Mouse (Mus musculus) monocyte, adult 5-6 weeks (primary cell): ENCODE measurements around the gene Alpi. TPM values are rescaled to one million over a fixed set of nuclear protein-coding genes. Genes with fewer than 3 reads are reported as not detected.

Experiments used
- ATAC-seq: fragments of 153-309, 156-312 bp; replicated peaks from 2 replicates; pipeline ENCODE4 v1.8.0; 2017; ENCODE audit warnings: mild to moderate bottlenecking; ENCODE audit not compliant: low TSS enrichment, insufficient number of reproducible peaks, severe bottlenecking, poor library complexity, low FRiP score
- total RNA-seq: library from RNA; stranded (forward); fragments of 200-1000, 200-491, 200-594 nt; gene quantifications from 3 replicates; pipeline ENCODE4 v1.2.3, GENCODE M21; 2017

Alpi gene
- total RNA-seq, 1 experiment from 2014 or later, result not detected

- no peak for ATAC-seq
These were observed 27.6 kb downstream of the Alpi start for GRCm38 (mm10) chr1:87073776-87074175.

- 0 out of 2 replicates have a peak, but pooled peaks have one; percentile 20 for ATAC-seq
These were observed 30.7 kb downstream of the Alpi start for GRCm38 (mm10) chr1:87070720-87071119.

- no peak for ATAC-seq
These were observed 40.5 kb downstream of the Alpi start for GRCm38 (mm10) chr1:87060913-87061312.

- no peak for ATAC-seq
These were observed 42.3 kb downstream of the Alpi start for GRCm38 (mm10) chr1:87059042-87059665.

- no peak for ATAC-seq
These were observed 44.3 kb downstream of the Alpi start for GRCm38 (mm10) chr1:87057075-87057474.

- ATAC-seq, result no peak
These were observed 50.0 kb downstream of the Alpi start for GRCm38 (mm10) chr1:87051369-87051768.

- no peak for ATAC-seq
These were observed 50.7 kb downstream of the Alpi start for GRCm38 (mm10) chr1:87050700-87051099.

GRCm38 (mm10) chr1:87050072-87050471 is 51.3 kb downstream of the Alpi start:
- ATAC-seq, result no peak

Other genes starting within 250 kb of the Alpi start
- gene Alppl2, start 11.7 kb downstream of the Alpi start, total RNA-seq, result not detected in 3 replicates
- gene Akp3, start 23.4 kb upstream of the Alpi start, total RNA-seq, result not detected in 3 replicates
- gene Ecel1, start 54.9 kb upstream of the Alpi start, total RNA-seq, result not detected in 3 replicates
- gene Prss56, start 81.7 kb upstream of the Alpi start, total RNA-seq, result not detected in 3 replicates
- not detected in 3 replicates for gene Chrnd, start 89.0 kb upstream of the Alpi start, total RNA-seq
- not detected in 3 replicates for gene Chrng, start 103.1 kb upstream of the Alpi start, total RNA-seq
- 145 to 170 TPM (median 152 TPM) in 3 replicates for gene Eif4e2, start 112.3 kb upstream of the Alpi start, total RNA-seq
- not detected in 3 replicates for gene Efhd1, start 162.8 kb upstream of the Alpi start, total RNA-seq
- gene Gigyf2, start 225.4 kb upstream of the Alpi start, total RNA-seq, result 61.3 to 144 TPM (median 71.3 TPM) in 3 replicates